Mouse (Mus musculus) hindbrain, embryonic 14.5 days (tissue): ENCODE measurements at regions not wholly inside any gene's neighbourhood (a gene's known extent, or its start where the extent isn't known, plus 50 kb on each side); places are given as distances from the start of the nearest gene placed in this dataset.

Experiments
- ATAC-seq: fragments of 200-750 bp; cut with Nextera tagmentation; 2 replicates; pipeline ENCODE4 v1.8.0; 2017; ENCODE audit warnings: moderate number of reproducible peaks, mild to moderate bottlenecking, moderate TSS enrichment, moderate library complexity; ENCODE audit not compliant: low FRiP score
- DNase-seq: peaks from one replicate; pipeline ENCODE4 v3.0.0-alpha.2; 2015; ENCODE audit warnings: low spot score
- H3K27ac ChIP-seq: fragments of 300-500 bp; sonication (generic); 2 replicates; pipeline ENCODE4 v1.5.1; 2014; ENCODE audit warnings: mild to moderate bottlenecking, moderate library complexity
- H3K27me3 ChIP-seq: fragments of 300-500 bp; sonication (generic); 2 replicates; pipeline ENCODE4 v1.6.1; 2014; ENCODE audit warnings: mild to moderate bottlenecking, low read length, mixed read lengths; ENCODE audit not compliant: control insufficient read depth, insufficient read depth
- H3K36me3 ChIP-seq: fragments of 300-500 bp; sonication (generic); replicated peaks from 2 replicates; pipeline ENCODE4 v1.6.1; 2014; ENCODE audit not compliant: control insufficient read depth, insufficient read depth
- H3K4me1 ChIP-seq: fragments of 300-500 bp; sonication (generic); replicated peaks from 2 replicates; pipeline ENCODE4 v1.6.1; 2014; ENCODE audit warnings: antibody characterized with exemption, low read length, mixed read lengths; ENCODE audit not compliant: control insufficient read depth, insufficient read depth
- H3K4me2 ChIP-seq: fragments of 300-500 bp; sonication (generic); replicated peaks from 2 replicates; pipeline ENCODE4 v1.6.1; 2014; ENCODE audit warnings: mild to moderate bottlenecking, moderate library complexity
- H3K4me3 ChIP-seq: fragments of 300-500 bp; sonication (generic); replicated peaks from 2 replicates; pipeline ENCODE4 v1.5.1; 2014; ENCODE audit warnings: mild to moderate bottlenecking, low read length
- H3K9ac ChIP-seq: fragments of 300-500 bp; sonication (generic); 2 replicates; pipeline ENCODE4 v1.6.1; 2014
- H3K9me3 ChIP-seq: fragments of 300-500 bp; sonication (generic); 2 replicates; pipeline ENCODE4 v1.6.1; 2016; ENCODE audit warnings: low read length; ENCODE audit not compliant: control insufficient read depth
- WGBS: fragments of 180-500 bp; shearing (Covaris S2); extraction: QIAGEN DNeasy Blood & Tissue Kit; methylation state at CpG from one replicate; pipeline ENCODE4 v1.1.7; 2014; 5-methylcytosine and 5-hydroxymethylcytosine counted together

GRCm38 (mm10) chr8:36348067-36348466 lies 582.5 kb downstream of the Gm19410 start:
- no peaks in the 10 kb centered on the region for H3K36me3 ChIP-seq
- WGBS: 93% methylated on average over 1 of the region's 1 CpGs
- H3K27ac ChIP-seq: no peak overlapping the region
- H3K4me1 ChIP-seq: no peaks in the 10 kb centered on the region
- DNase-seq (no peak), ATAC-seq (no peak)
- H3K9ac ChIP-seq: no peak overlapping the region
- H3K27me3 ChIP-seq: no peaks in the 10 kb centered on the region
- H3K4me2 ChIP-seq: no peak overlapping the region
- H3K9me3 ChIP-seq: no peaks in the 10 kb centered on the region
- no peak overlapping the region for H3K4me3 ChIP-seq

- 22% methylated on average over 3 of the region's 3 CpGs for WGBS
- Histone ChIP-seq H3K9ac (no peak overlapping the region), H3K27me3 (no peaks in the 10 kb centered on the region), H3K27ac (no peak overlapping the region), H3K4me2 (no peak overlapping the region), H3K36me3 (no peaks in the 10 kb centered on the region), H3K9me3 (no peaks in the 10 kb centered on the region), H3K4me3 (no peak overlapping the region), H3K4me1 (no peaks in the 10 kb centered on the region)
- ATAC-seq (no peak), DNase-seq (no peak)
These were observed 589.3 kb downstream of the Gm19410 start for GRCm38 (mm10) chr8:36354926-36355325.

DNA sequence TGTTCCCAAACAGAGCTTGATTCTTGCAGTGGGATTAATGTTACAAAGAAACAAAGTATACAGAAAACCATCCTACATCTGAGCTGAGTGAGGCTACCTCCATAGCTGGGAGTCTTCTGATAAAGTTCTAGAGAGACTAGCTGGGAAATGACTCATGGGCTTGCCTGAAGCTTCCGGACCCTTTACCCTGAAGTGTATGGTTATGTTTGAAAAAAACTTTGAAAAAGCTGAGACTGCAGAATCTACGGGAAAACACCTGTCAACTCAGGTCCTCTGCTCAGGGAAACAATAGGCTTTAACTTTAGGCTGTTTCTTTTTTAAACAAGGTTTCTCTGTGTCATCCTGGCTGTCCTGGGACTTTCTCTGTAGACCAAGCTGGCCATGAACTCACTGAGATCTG lies 593.4 kb downstream of the Gm19410 start:
- ATAC-seq (no peak), DNase-seq (no peak)
- no peak overlapping the region for H3K9ac ChIP-seq
- H3K27ac ChIP-seq: no peak overlapping the region
- H3K4me3 ChIP-seq: no peak overlapping the region
- H3K4me2 ChIP-seq: no peak overlapping the region
- no peaks in the 10 kb centered on the region for H3K4me1 ChIP-seq
- WGBS: 92% methylated on average over 2 of the region's 2 CpGs
- no peaks in the 10 kb centered on the region for H3K9me3 ChIP-seq
- H3K27me3 ChIP-seq: no peaks in the 10 kb centered on the region
- no peaks in the 10 kb centered on the region for H3K36me3 ChIP-seq

GRCm38 (mm10) chr8:36361255-36361654 lies 595.7 kb downstream of the Gm19410 start:
- H3K27ac ChIP-seq: no peak overlapping the region
- H3K36me3 ChIP-seq: no peaks in the 10 kb centered on the region
- WGBS: 13% methylated on average over 2 of the region's 2 CpGs
- peak; percentile 62; the same call in 1 of the 2 replicates for ATAC-seq
- no peaks in the 10 kb centered on the region for H3K4me1 ChIP-seq
- H3K9me3 ChIP-seq: no peaks in the 10 kb centered on the region
- no peak overlapping the region for H3K4me2 ChIP-seq
- DNase-seq: peak; percentile 88
- H3K4me3 ChIP-seq: no peak overlapping the region
- H3K9ac ChIP-seq: no peak overlapping the region
- no peaks in the 10 kb centered on the region for H3K27me3 ChIP-seq

DNA sequence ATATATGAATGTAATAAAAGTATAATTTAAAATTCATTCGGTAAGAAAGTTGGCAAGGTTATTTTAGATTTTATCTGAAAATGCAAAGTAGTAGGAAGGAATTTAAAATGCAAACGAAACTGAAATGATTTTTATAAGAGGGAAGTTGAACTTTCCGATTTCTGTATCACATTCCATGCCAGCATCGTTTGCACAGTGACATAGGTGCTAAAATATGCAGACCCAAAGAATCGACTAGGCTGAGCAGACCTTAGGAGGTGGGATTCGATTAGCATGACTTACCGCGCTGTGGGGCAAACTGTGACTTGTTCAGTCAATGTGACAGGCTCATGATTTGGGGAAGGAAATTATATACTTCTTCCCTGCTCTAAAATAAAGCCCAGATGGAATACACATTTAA lies 596.2 kb downstream of the Gm19410 start:
- H3K9ac ChIP-seq: no peak overlapping the region
- no peaks in the 10 kb centered on the region for H3K27me3 ChIP-seq
- DNase-seq: no peak
- ATAC-seq: no peak
- no peaks in the 10 kb centered on the region for H3K36me3 ChIP-seq
- H3K4me3 ChIP-seq: no peak overlapping the region
- H3K4me2 ChIP-seq: no peak overlapping the region
- H3K9me3 ChIP-seq: no peaks in the 10 kb centered on the region
- no peak overlapping the region for H3K27ac ChIP-seq
- WGBS: 68% methylated on average over 8 of the region's 8 CpGs
- no peaks in the 10 kb centered on the region for H3K4me1 ChIP-seq

GRCm38 (mm10) chr8:36363291-36363690 lies 597.7 kb downstream of the Gm19410 start:
- Histone ChIP-seq H3K4me2 (no peak overlapping the region), H3K36me3 (no peaks in the 10 kb centered on the region), H3K4me1 (no peaks in the 10 kb centered on the region), H3K4me3 (no peak overlapping the region), H3K27ac (no peak overlapping the region), H3K9ac (no peak overlapping the region), H3K27me3 (no peaks in the 10 kb centered on the region), H3K9me3 (no peaks in the 10 kb centered on the region)
- WGBS: 61% methylated on average over 9 of the region's 9 CpGs
- peak; percentile 39 for DNase-seq
- no peak for ATAC-seq

GRCm38 (mm10) chr8:36364567-36365231 lies 599.1 kb downstream of the Gm19410 start:
- Histone ChIP-seq H3K27ac (no peak overlapping the region), H3K9me3 (no peaks in the 10 kb centered on the region), H3K27me3 (no peaks in the 10 kb centered on the region), H3K4me3 (no peak overlapping the region), H3K4me1 (no peaks in the 10 kb centered on the region), H3K4me2 (no peak overlapping the region), H3K36me3 (no peaks in the 10 kb centered on the region), H3K9ac (no peak overlapping the region)
- ATAC-seq (no peak), DNase-seq (no peak)
- WGBS: 66% methylated on average over 6 of the region's 6 CpGs

GRCm38 (mm10) chr8:36365945-36366344 lies 600.4 kb downstream of the Gm19410 start:
- no peaks in the 10 kb centered on the region for H3K4me1 ChIP-seq
- H3K27me3 ChIP-seq: no peaks in the 10 kb centered on the region
- no peak overlapping the region for H3K27ac ChIP-seq
- WGBS: 73% methylated on average over 2 of the region's 2 CpGs
- H3K9me3 ChIP-seq: no peaks in the 10 kb centered on the region
- DNase-seq (no peak), ATAC-seq (no peak)
- no peaks in the 10 kb centered on the region for H3K36me3 ChIP-seq
- no peak overlapping the region for H3K4me2 ChIP-seq
- H3K9ac ChIP-seq: no peak overlapping the region
- no peak overlapping the region for H3K4me3 ChIP-seq

DNA sequence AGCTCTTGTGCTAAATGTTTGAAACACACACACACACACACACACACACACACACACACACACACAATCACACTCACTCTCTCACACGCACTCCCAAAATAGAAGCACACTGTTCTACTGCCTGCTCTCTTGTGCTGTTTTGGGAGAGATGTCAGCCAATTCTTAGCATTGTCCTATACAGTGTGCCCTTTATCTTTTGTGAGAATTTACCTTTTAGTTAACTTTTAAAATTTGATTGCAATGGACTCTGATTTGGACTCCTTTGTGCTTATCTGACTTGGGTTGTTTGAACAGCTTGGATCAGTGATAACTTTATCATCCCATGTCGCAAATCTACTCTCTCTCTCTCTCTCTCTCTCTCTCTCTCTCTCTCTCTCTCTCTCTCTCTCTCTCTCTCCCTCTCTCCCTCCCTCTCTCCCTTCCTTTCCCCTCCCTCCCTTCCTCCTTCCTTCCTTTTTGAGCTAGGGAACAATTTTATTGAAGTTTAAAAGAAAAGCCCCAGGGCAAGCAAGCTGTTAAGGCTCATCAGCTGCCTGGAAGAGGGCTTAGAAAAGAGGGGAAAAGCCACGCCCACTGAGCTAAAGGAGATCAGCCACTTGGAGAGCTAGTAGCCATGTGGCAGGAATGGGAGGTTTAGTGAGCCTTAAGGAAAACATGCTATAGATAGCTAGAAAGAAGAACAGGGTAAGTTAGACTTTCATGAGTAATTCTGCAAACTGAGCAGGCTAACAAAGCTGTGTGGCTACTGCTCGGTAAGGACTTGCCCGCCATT lies 611.2 kb downstream of the Gm19410 start:
- DNase-seq (no peak), ATAC-seq (no peak)
- H3K36me3 ChIP-seq: no peaks in the 10 kb centered on the region
- H3K4me2 ChIP-seq: no peak overlapping the region
- no peak overlapping the region for H3K27ac ChIP-seq
- no peaks in the 10 kb centered on the region for H3K4me1 ChIP-seq
- no peak overlapping the region for H3K4me3 ChIP-seq
- H3K27me3 ChIP-seq: no peaks in the 10 kb centered on the region
- 73% methylated on average over 5 of the region's 5 CpGs for WGBS
- no peak overlapping the region for H3K9ac ChIP-seq
- H3K9me3 ChIP-seq: 0 out of 2 replicates have a peak, but pooled peaks cover 7% of the 10 kb centered on the region
